Mouse (Mus musculus) mesoderm, embryonic 11.5 days (tissue): ENCODE results near the gene Cadm3.

ENCODE experiments used
- DNase-seq: peaks from one replicate; pipeline ENCODE4 v3.0.0-alpha.2; 2012; ENCODE audit warnings: low read depth, low spot score

The Cadm3 gene

GRCm38 (mm10) chr1:173359590-173360290, 7.8 kb downstream of the Cadm3 start:
- DNase-seq = no peak

- DNase-seq = no peak
Measured at GRCm38 (mm10) chr1:173357799-173358198, 9.7 kb downstream of the Cadm3 start.

GRCm38 (mm10) chr1:173356699-173357098, 10.8 kb downstream of the Cadm3 start:
- DNase-seq = no peak

- DNase-seq = no peak
Measured at GRCm38 (mm10) chr1:173355107-173355846, 12.2 kb downstream of the Cadm3 start.

GRCm38 (mm10) chr1:173350372-173350957, 17.0 kb downstream of the Cadm3 start, which contains the start of gene Aim2:
TSS of gene Aim2 (plus strand) at chr1:173350879.
- no peak for DNase-seq

- DNase-seq = peak; percentile 88
Measured at GRCm38 (mm10) chr1:173349946-173350345, 17.5 kb downstream of the Cadm3 start.

GRCm38 (mm10) chr1:173349192-173349591, 18.3 kb downstream of the Cadm3 start:
- DNase-seq = no peak

GRCm38 (mm10) chr1:173348527-173348926, 19.0 kb downstream of the Cadm3 start:
- no peak for DNase-seq

GRCm38 (mm10) chr1:173345112-173345511, 22.4 kb downstream of the Cadm3 start:
- DNase-seq = no peak

- DNase-seq = no peak
Measured at GRCm38 (mm10) chr1:173343934-173344333, 23.6 kb downstream of the Cadm3 start.

- DNase-seq = no peak
Measured at GRCm38 (mm10) chr1:173342425-173342824, 25.1 kb downstream of the Cadm3 start.

- peak; percentile 46 for DNase-seq
Measured at GRCm38 (mm10) chr1:173339543-173339942, 28.0 kb downstream of the Cadm3 start.

- no peak for DNase-seq
Measured at GRCm38 (mm10) chr1:173337008-173337407, 30.5 kb downstream of the Cadm3 start.

GRCm38 (mm10) chr1:173335903-173336302, 31.6 kb downstream of the Cadm3 start:
- DNase-seq = no peak

GRCm38 (mm10) chr1:173333312-173334253, 33.9 kb downstream of the Cadm3 start, which contains the start of gene Ackr1:
TSS of gene Ackr1 (minus strand) at chr1:173333750.
- DNase-seq = no peak

- no peak for DNase-seq
Measured at GRCm38 (mm10) chr1:173332418-173332817, 35.1 kb downstream of the Cadm3 start.

- DNase-seq = no peak
Measured at GRCm38 (mm10) chr1:173329743-173330142, 37.8 kb downstream of the Cadm3 start.

GRCm38 (mm10) chr1:173329185-173329584, 38.3 kb downstream of the Cadm3 start:
- no peak for DNase-seq

- no peak for DNase-seq
Measured at GRCm38 (mm10) chr1:173328446-173328845, 39.0 kb downstream of the Cadm3 start.

GRCm38 (mm10) chr1:173326552-173326951, 40.9 kb downstream of the Cadm3 start:
- DNase-seq = no peak

- no peak for DNase-seq
Measured at GRCm38 (mm10) chr1:173325395-173325794, 42.1 kb downstream of the Cadm3 start.
